Mouse (Mus musculus): ENCODE measurements around the gene Wfdc15a. TPM values are rescaled to one million over a fixed set of nuclear protein-coding genes. Genes with fewer than 3 reads are reported as not detected.

Gene Wfdc15a
- total and polyA plus RNA-seq, 3 experiments: not detected

- TF ChIP-seq KAT2A (IDR thresholded peaks at IDR 0.05; ENCODE audit: insufficient replicate concordance, low read length) (no peak), IRF4 (IDR thresholded peaks at IDR 0.05; ENCODE audit: low read depth, low read length) (no peak), SMC3 (IDR thresholded peaks at IDR 0.05; ENCODE audit: low read depth, low read length) (no peak), USF2 (conservative IDR thresholded peaks at IDR 0.05; ENCODE audit: low read depth, low read length) (no peak), JUN (IDR thresholded peaks at IDR 0.05; ENCODE audit: insufficient read depth, low read depth, low read length) (no peak), BHLHE40 (IDR thresholded peaks at IDR 0.05; ENCODE audit: low read depth, low read length) (no peak), CHD1 (IDR thresholded peaks at IDR 0.05; ENCODE audit: low read depth, low read length) (no peak), E2F4 (IDR thresholded peaks at IDR 0.05; ENCODE audit: insufficient replicate concordance, low read depth, low read length) (no peak), CTCF (conservative IDR thresholded peaks at IDR 0.05 in 1 of 2, IDR thresholded peaks at IDR 0.05 in 1 of 2; ENCODE audit: low read depth in 2 of 2, low read length in 2 of 2) (no peak), MAFK (IDR thresholded peaks at IDR 0.05; ENCODE audit: insufficient replicate concordance, low read length) (no peak), ZKSCAN1 (IDR thresholded peaks at IDR 0.05; ENCODE audit: borderline replicate concordance, low read depth, low read length) (no peak), TBP (conservative IDR thresholded peaks at IDR 0.05; ENCODE audit: low read depth, low read length) (no peak), ZC3H11A (IDR thresholded peaks at IDR 0.05; ENCODE audit: low read depth, low read length) (no peak), PAX5 (IDR thresholded peaks at IDR 0.05; ENCODE audit: low read length) (no peak), SIN3A (IDR thresholded peaks at IDR 0.05; ENCODE audit: low read length) (no peak), ELF1 (IDR thresholded peaks at IDR 0.05; ENCODE audit: low read depth, low read length) (no peak), RCOR1 (conservative IDR thresholded peaks at IDR 0.05; ENCODE audit: low read depth, low read length) (no peak)
- no peaks in the 10 kb centered on the region for H3K79me2 ChIP-seq (replicated peaks; ENCODE audit: control insufficient read depth, extremely low read depth, insufficient read depth, poor library complexity, severe bottlenecking)
- H3K9ac ChIP-seq (ENCODE audit: insufficient read depth, low read depth): no peak overlapping the region
- no peaks in the 10 kb centered on the region for H3K36me3 ChIP-seq (replicated peaks in 1 of 2; ENCODE audit: control insufficient read depth in 1 of 2, insufficient read depth in 1 of 2, low read length in 1 of 2)
- H3K4me2 ChIP-seq (ENCODE audit: insufficient read depth, low read depth, poor library complexity, severe bottlenecking): no peak overlapping the region
- peaks cover 4 to 5% of the 10 kb centered on the region in 2 experiments; a peak in 1 of 4 replicates for H3K4me1 ChIP-seq (ENCODE audit: control insufficient read depth in 1 of 2, insufficient read depth in 2 of 2)
- no peaks in the 10 kb centered on the region for H3K27me3 ChIP-seq (replicated peaks)
- no peak overlapping the region for H3K4me3 ChIP-seq (replicated peaks in 1 of 3; ENCODE audit: low read depth in 2 of 3, low read length in 2 of 3, poor library complexity in 1 of 3)
- dilution Hi-C loops (cut with MboI; ENCODE audit: extremely low pct_ligation_motif_present, extremely low pct_unique_long_range_greater_than_20kb, low sequenced_read_pairs) (no loop called here), in situ Hi-C loops (cut with MboI; ENCODE audit: low pct_ligation_motif_present, low pct_unique_long_range_greater_than_20kb, low sequenced_read_pairs) (no loop called here)
- no peak overlapping the region for H3K27ac ChIP-seq (ENCODE audit: insufficient read depth, low read depth)
- DNase-seq (ENCODE audit: extremely low read depth): no peak
- H3K9me3 ChIP-seq (replicated peaks; ENCODE audit: low read length): no peaks in the 10 kb centered on the region
These were observed 22.1 kb downstream of the Wfdc15a start for GRCm38 (mm10) chr2:164177831-164178230.

DNA sequence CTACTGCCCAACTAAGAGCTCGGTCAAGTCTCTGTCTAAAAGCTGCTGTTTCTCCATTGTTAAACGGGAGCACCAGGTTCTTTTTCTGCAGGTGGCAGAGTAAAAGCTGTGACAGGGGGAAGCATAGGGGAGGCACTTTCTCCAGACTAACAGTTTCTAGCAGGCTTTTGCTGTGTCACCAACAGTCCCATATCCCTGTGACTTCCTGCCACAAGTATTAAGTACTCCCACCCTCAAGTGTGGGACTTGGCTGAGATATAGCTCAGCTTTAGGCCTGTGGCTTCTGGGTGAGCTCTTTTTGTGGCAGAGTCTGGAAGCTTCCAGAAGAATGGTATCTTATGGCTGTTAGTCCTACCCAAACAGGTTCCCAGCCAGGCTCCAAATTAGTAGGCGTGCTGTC lies 24.1 kb downstream of the Wfdc15a start:
- in situ Hi-C loops (cut with MboI; ENCODE audit: low pct_ligation_motif_present, low pct_unique_long_range_greater_than_20kb, low sequenced_read_pairs) (no loop called here), dilution Hi-C loops (cut with MboI; ENCODE audit: extremely low pct_ligation_motif_present, extremely low pct_unique_long_range_greater_than_20kb, low sequenced_read_pairs) (no loop called here)
- Histone ChIP-seq H3K9ac (ENCODE audit: insufficient read depth, low read depth) (no peak overlapping the region), H3K36me3 (replicated peaks in 1 of 2; ENCODE audit: control insufficient read depth in 1 of 2, insufficient read depth in 1 of 2, low read length in 1 of 2) (no peaks in the 10 kb centered on the region), H3K27me3 (replicated peaks) (no peaks in the 10 kb centered on the region), H3K79me2 (replicated peaks; ENCODE audit: control insufficient read depth, extremely low read depth, insufficient read depth, poor library complexity, severe bottlenecking) (no peaks in the 10 kb centered on the region), H3K9me3 (replicated peaks; ENCODE audit: low read length) (no peaks in the 10 kb centered on the region), H3K4me1 (ENCODE audit: control insufficient read depth in 1 of 2, insufficient read depth in 2 of 2) (peaks cover 0 to 1% of the 10 kb centered on the region in 2 experiments; a peak in 1 of 4 replicates), H3K4me2 (ENCODE audit: insufficient read depth, low read depth, poor library complexity, severe bottlenecking) (no peak overlapping the region), H3K4me3 (replicated peaks in 1 of 3; ENCODE audit: low read depth in 2 of 3, low read length in 2 of 3, poor library complexity in 1 of 3) (no peak overlapping the region), H3K27ac (ENCODE audit: insufficient read depth, low read depth) (no peak overlapping the region)
- TF ChIP-seq ELF1 (IDR thresholded peaks at IDR 0.05; ENCODE audit: low read depth, low read length): no peak
- no peak for TF ChIP-seq POLR2A (IDR thresholded peaks at IDR 0.05; ENCODE audit: low read depth, low read length)
- no peak for TF ChIP-seq TBP (conservative IDR thresholded peaks at IDR 0.05; ENCODE audit: low read depth, low read length)
- no peak for TF ChIP-seq ZMIZ1 (IDR thresholded peaks at IDR 0.05; ENCODE audit: low read depth, low read length)
- TF ChIP-seq TCF12 (IDR thresholded peaks at IDR 0.05; ENCODE audit: low read depth, low read length): no peak
- no peak for TF ChIP-seq MXI1 (IDR thresholded peaks at IDR 0.05; ENCODE audit: low read depth, low read length)
- no peak for TF ChIP-seq SMC3 (IDR thresholded peaks at IDR 0.05; ENCODE audit: low read depth, low read length)
- TF ChIP-seq ZC3H11A (IDR thresholded peaks at IDR 0.05; ENCODE audit: low read depth, low read length): no peak
- no peak for TF ChIP-seq ETS1 (conservative IDR thresholded peaks at IDR 0.05; ENCODE audit: low read depth, low read length)
- no peak for TF ChIP-seq HCFC1 (IDR thresholded peaks at IDR 0.05; ENCODE audit: low read depth, low read length)
- TF ChIP-seq MYC (IDR thresholded peaks at IDR 0.05; ENCODE audit: low read depth, low read length): no peak
- no peak for TF ChIP-seq MAZ (IDR thresholded peaks at IDR 0.05; ENCODE audit: low read depth, low read length)
- no peak for TF ChIP-seq BHLHE40 (IDR thresholded peaks at IDR 0.05; ENCODE audit: low read depth, low read length)
- no peak for DNase-seq (ENCODE audit: extremely low read depth)

Data from CH12.LX (cell line).